Mouse (Mus musculus) left cerebral cortex, postnatal 36 days (tissue): ENCODE measurements around the gene Gm49486. TPM values are rescaled to one million over a fixed set of nuclear protein-coding genes. Genes with fewer than 3 reads are reported as not detected.

Experiments
- DNase-seq, 2 experiments: peaks; one replicate each; pipeline ENCODE4 v3.0.0; 2021 to 2022; ENCODE audit warnings: low spot score in 2 of 2, mixed read lengths in 1 of 2
- intact Hi-C: fragments of 180-260 bp; cut with DNase I; formaldehyde crosslinking; loops from one replicate; pipeline ENCODE4 v1.15.1; 2025
- total RNA-seq, 2 experiments: library from RNA; stranded (reverse); gene quantifications; 2 replicates each; pipeline ENCODE4 v1.2.3; 2021

Gm49486 gene
- total RNA-seq, 2 experiments from 2014 or later = 0.20 to 1.2 TPM

DNA sequence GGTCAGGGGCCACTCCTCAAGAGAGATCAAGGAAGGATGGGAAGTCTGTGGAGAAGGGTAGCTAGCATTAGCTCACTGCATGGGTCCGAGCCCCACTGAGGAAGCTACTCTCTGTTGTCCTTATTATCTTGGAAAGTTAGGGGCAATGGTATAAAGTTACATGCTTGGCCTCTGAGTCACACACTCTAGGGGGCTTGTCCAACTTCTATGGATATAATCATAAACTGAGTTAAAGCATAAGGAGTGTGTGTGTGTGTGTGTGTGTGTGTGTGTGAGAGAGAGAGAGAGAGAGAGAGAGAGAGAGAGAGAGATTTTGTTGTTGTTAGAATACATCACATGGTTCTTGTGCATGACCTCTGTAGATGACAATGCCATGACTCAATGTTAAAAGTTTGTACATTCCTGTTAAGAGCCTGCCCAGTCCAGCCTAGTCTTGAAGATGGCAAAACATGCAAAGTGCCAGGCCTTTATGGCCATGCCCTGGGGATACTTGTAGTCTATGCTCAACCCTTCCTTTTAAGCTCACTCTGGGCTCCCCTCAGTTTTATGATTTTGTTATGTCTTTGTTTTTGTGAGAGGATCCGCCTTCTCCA is 70.5 kb downstream of the Gm49486 start:
- no peak for DNase-seq
- intact Hi-C loops = no loop called here

DNA sequence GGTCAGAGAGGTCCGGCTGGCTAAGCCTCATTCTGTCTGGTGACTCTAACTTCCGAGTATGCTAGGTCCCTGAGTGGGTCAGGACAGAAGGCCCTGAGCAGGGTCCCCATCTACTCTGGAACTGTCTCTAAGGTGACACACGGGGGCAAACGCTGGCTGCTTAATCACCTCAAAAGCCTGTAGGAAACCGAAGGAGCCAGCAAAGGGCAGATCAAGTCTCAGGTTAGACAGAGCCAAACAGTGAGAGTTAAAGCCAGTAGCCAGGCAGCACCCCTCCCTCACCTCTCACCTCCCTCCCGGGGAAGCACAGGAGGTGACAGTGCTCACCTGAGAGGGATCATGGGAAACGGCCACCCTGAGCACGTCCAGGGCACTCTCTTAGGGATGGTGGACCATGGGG is 74.5 kb downstream of the Gm49486 start:
- intact Hi-C loops = no loop called here
- no peak for DNase-seq

DNA sequence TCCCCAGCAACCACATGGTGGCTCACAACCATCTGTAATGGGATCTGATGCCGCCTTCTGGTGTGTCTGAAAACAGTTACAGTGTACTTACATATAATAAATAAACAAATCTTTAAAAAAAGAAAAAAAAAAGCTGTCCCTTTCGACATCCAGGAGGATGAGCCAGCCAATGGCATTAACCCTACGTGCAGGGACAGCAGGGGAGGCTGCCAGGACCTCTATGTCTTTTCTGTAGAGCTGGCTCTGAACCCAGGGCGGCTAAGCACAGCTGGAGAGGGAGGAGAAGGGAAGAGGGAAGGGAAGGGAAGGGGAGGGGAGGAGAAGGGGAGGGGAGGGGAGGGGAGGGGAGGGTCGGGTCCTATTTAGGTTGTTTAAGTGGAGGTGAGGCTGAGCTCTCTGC is 75.6 kb downstream of the Gm49486 start:
- no peak for DNase-seq
- intact Hi-C loops = no loop called here

DNA sequence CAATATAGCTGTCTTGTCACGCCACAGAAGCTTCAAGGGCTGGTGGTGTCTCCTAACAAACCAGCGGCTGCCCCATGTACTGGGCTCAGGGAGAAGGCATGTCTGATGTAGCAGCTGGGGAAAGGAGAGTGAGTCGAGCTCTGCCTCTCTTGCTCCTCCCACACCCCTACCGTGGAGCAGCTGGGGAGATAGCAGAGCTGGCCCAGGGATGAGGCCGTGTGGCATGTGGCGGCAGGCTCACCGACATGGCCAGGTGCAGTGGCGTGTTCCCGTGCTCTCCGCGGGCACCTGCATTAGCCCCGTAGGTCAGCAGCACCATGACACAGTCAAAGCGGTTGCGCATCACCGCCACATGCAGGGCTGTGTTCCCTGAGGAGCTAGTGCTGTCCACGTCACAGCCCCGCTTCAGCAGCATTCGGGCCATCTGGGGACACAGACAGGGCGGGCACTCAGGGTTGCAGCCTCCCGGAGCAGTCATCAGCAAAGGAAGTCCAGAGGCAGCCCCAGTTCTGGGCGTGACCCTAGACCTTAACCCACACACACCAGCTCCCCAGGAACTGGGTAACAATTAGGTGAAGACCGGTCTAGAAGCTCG is 76.9 kb downstream of the Gm49486 start:
- no peak for DNase-seq
- intact Hi-C loops = no loop called here

Other genes with a start within 250 kb of the Gm49486 start
- gene H1f0, start 200.9 kb upstream of the Gm49486 start, total RNA-seq = 100 to 1,000 TPM in 1 of 2 experiments, 10 to 100 TPM in 1; 87.0 to 113 TPM
- not detected for gene Galr3, start 187.5 kb upstream of the Gm49486 start, total RNA-seq
- 10 to 100 TPM; 14.1 to 19.0 TPM for gene Ankrd54, start 166.5 kb upstream of the Gm49486 start, total RNA-seq
- 10 to 100 TPM; 62.6 to 65.3 TPM for gene Eif3l, start 154.2 kb upstream of the Gm49486 start, total RNA-seq
- 10 to 100 TPM; 26.8 to 28.0 TPM for gene Micall1, start 120.5 kb upstream of the Gm49486 start, total RNA-seq
- gene Polr2f, start 88.4 kb upstream of the Gm49486 start, total RNA-seq = 100 to 1,000 TPM in 1 of 2 experiments, 10 to 100 TPM in 1; 95.2 to 109 TPM
- gene 1700088E04Rik, start 88.1 kb upstream of the Gm49486 start, total RNA-seq = 10 to 100 TPM; 12.6 to 13.2 TPM
- gene Sox10, start 64.2 kb upstream of the Gm49486 start, total RNA-seq = 10 to 100 TPM; 29.2 to 29.8 TPM
- 10 to 100 TPM; 48.9 to 50.4 TPM for gene Pick1, start 218 bp upstream of the Gm49486 start, total RNA-seq
- gene Slc16a8, start 25.4 kb downstream of the Gm49486 start, total RNA-seq = under 1 TPM in 1 of 2 experiments, not detected in 1; 0.17 TPM
- 1 to 10 TPM; 3.5 to 4.5 TPM for gene Baiap2l2, start 56.1 kb downstream of the Gm49486 start, total RNA-seq
- 10 to 100 TPM; 21.7 to 25.9 TPM for gene Pla2g6, start 99.0 kb downstream of the Gm49486 start, total RNA-seq
- 1 to 10 TPM; 1.6 to 2.0 TPM for gene Maff, start 117.2 kb downstream of the Gm49486 start, total RNA-seq
- 10 to 100 TPM; 67.6 to 73.5 TPM for gene Tmem184b, start 174.2 kb downstream of the Gm49486 start, total RNA-seq
- 100 to 1,000 TPM; 135 to 154 TPM for gene Csnk1e, start 226.2 kb downstream of the Gm49486 start, total RNA-seq